Mouse (Mus musculus) small intestine, adult 2 months (tissue): ENCODE data around the gene Iqcf6. TPM values are rescaled to one million over a fixed set of nuclear protein-coding genes. Genes with fewer than 3 reads are reported as not detected.
"Not testable (repeated sequence)": the region's sequence is repeated elsewhere in the genome, so short reads cannot be mapped to it uniquely, and the experiment has no call there.

Experiments used
- H3K27ac ChIP-seq: fragments of 200-500 bp; 2 replicates; pipeline ENCODE4 v1.5.1; 2012; ENCODE audit warnings: low read depth, low read length, control low read depth, inconsistent platforms; ENCODE audit not compliant: insufficient read depth
- H3K27me3 ChIP-seq: fragments of 200-500 bp; 2 replicates; pipeline ENCODE4 v1.6.1; 2012; ENCODE audit warnings: mild to moderate bottlenecking, moderate library complexity, low read length, inconsistent platforms; ENCODE audit not compliant: control insufficient read depth, insufficient read depth
- H3K36me3 ChIP-seq: fragments of 200-500 bp; 2 replicates; pipeline ENCODE4 v1.6.1; 2012; ENCODE audit warnings: mild to moderate bottlenecking, low read length, control low read depth, inconsistent platforms; ENCODE audit not compliant: control insufficient read depth, insufficient read depth
- H3K4me1 ChIP-seq: fragments of 200-500 bp; 2 replicates; pipeline ENCODE4 v1.6.1; 2012; ENCODE audit warnings: low read length, inconsistent platforms, mixed read lengths; ENCODE audit not compliant: control insufficient read depth, insufficient read depth, insufficient read length
- H3K4me3 ChIP-seq: fragments of 200-500 bp; 2 replicates; pipeline ENCODE4 v1.5.1; 2012; ENCODE audit warnings: low read depth, mild to moderate bottlenecking, control low read depth, inconsistent platforms, low read length, moderate library complexity
- CTCF ChIP-seq: fragments of 200-500 bp; IDR thresholded peaks from 2 replicates; pipeline ENCODE4 v1.5.1; 2012; ENCODE audit warnings: low read depth, mild to moderate bottlenecking, control low read depth, inconsistent platforms, low read length, moderate library complexity, mixed read lengths; ENCODE audit not compliant: insufficient replicate concordance, insufficient read length; ENCODE audit errors: extremely low read depth
- POLR2A ChIP-seq: fragments of 200-500 bp; IDR thresholded peaks from 2 replicates; pipeline ENCODE4 v1.6.1; 2012; ENCODE audit warnings: low read depth, mild to moderate bottlenecking, control low read depth, inconsistent platforms, low read length, moderate library complexity
- WGBS: fragments of 180-500 bp; shearing (Covaris S2); methylation state at CpG from one replicate; pipeline ENCODE4 v1.1.7; 2018; 5-methylcytosine and 5-hydroxymethylcytosine counted together
- polyA plus RNA-seq: library from polyadenylated mRNA; depleted of rRNA; stranded (reverse); fragments of >200 nt; gene quantifications from 2 replicates; pipeline ENCODE4 v1.2.3, GENCODE M21; 2012

Iqcf6 gene
- polyA plus RNA-seq, 1 experiment: not detected

DNA sequence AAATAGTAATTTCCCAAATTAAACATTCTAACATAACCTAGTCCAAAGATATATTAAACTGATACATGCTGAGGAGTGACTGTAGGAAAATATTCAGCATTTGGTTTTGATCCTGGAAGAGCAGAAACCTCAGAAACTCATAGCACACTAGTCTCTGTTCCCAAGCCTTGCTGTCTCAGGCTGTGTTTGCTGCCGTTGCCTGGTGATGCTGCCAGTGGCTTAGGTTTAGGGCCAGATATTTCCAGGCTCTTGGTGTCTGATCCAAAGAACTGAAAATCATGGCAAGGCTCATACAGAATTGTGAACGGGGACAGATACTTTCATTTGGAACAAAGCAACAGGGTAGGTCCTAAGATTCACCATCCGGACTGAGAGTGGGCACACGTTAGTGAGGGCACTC is 15.7 kb upstream of the Iqcf6 start:
- Histone ChIP-seq H3K27ac (no peak overlapping the region), H3K4me3 (no peak overlapping the region), H3K4me1 (no peaks in the 10 kb centered on the region), H3K27me3 (no peaks in the 10 kb centered on the region), H3K36me3 (no peaks in the 10 kb centered on the region)
- TF ChIP-seq POLR2A (no peak), CTCF (no peak)
- 84% methylated on average over 4 of the region's 4 CpGs for whole genome bisulfite sequencing

DNA sequence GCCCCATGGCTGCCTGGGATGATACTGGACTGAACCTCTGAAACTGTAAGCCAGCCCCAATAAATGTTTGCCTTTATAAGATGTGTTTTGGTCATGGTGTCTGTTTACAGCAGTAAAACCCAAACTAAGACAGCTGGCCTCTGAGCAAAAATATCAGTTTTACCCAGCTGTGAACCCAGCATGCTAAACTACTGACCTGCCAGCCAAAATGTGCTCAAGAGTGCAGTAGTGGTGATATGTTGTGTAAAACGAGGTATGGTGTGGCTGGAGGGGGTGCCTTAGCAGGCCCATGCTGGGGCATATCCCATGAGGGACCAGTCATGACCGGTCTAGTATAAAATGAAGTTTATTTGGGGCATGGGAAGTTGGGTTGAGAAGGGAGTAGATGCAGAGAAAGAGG is 12.4 kb upstream of the Iqcf6 start:
- no peak for TF ChIP-seq CTCF
- TF ChIP-seq POLR2A: no peak
- no peak overlapping the region for H3K4me3 ChIP-seq
- no peak overlapping the region for H3K27ac ChIP-seq
- no peaks in the 10 kb centered on the region for H3K4me1 ChIP-seq
- WGBS: 60% methylated on average over 2 of the region's 2 CpGs
- no peaks in the 10 kb centered on the region for H3K36me3 ChIP-seq
- no peaks in the 10 kb centered on the region for H3K27me3 ChIP-seq

DNA sequence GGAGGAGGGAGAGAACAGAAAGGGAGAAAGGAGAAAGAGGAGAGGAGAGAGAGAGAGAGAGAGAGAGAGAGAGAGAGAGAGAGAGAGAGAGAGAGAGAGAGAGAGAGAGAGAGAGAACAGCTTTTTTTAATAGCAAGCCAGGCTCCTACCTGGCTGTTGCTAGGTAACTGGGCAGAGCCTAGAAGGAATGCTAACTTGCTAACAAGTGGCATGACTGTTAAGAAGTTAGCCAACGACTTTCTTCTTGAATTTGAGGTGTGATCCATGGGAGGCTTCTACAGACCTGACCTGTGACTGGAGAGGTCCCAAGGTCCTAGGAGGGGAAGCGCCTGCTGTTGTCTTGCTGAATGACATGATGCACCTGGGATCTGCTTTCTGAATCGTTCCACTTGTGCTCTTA is 11.8 kb upstream of the Iqcf6 start:
- Histone ChIP-seq H3K4me1 (no peaks in the 10 kb centered on the region), H3K27me3 (no peaks in the 10 kb centered on the region), H3K4me3 (no peak overlapping the region), H3K36me3 (no peaks in the 10 kb centered on the region), H3K27ac (no peak overlapping the region)
- TF ChIP-seq POLR2A (no peak), CTCF (no peak)
- 33% methylated on average over 3 of the region's 3 CpGs for WGBS

DNA sequence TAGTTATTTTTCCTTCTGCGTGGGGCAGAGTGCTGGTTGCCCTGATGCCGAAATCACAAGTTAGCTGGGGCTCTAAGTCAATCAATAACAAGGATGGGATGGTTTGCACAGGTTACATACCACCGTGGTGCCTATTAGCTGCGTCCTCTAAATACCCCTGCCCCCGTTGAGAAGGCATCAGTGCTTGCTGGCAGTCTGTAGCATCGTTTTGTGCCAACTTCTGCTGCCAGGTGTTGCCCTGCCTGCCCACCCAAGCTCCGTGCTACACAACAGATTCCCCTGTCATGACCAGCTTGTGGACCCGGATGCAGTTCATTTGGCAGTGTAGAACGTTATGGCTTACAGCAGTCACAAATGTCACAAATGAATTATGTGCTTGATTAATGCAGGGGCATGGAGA is 10.1 kb upstream of the Iqcf6 start:
- no peak for TF ChIP-seq CTCF
- Histone ChIP-seq H3K4me1 (no peaks in the 10 kb centered on the region), H3K27me3 (no peaks in the 10 kb centered on the region), H3K36me3 (no peaks in the 10 kb centered on the region), H3K27ac (no peak overlapping the region), H3K4me3 (no peak overlapping the region)
- 52% methylated on average over 9 of the region's 9 CpGs for WGBS

DNA sequence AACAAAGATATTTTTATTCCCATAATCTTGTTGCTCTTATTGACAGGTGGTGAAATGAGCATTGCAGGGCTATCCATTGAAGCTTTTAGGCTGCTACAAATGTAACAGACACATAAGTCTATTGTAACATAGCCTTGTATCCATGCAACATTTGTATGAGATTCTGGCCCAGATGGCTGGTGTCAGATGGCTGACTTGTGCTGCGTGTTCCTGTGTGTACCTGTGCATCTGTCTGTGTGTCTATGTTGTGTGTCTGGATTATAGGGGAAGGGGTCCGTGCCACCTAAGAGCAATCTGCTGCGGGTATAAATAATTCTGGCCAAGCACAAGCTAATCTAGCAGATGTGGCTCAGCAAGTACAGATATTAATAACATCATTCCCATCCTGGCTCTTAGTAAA is 8.9 kb upstream of the Iqcf6 start:
- 83% methylated on average over 3 of the region's 3 CpGs for WGBS
- H3K4me3 ChIP-seq: no peak overlapping the region
- TF ChIP-seq CTCF (no peak), POLR2A (no peak)
- H3K4me1 ChIP-seq: no peaks in the 10 kb centered on the region
- no peak overlapping the region for H3K27ac ChIP-seq
- no peaks in the 10 kb centered on the region for H3K36me3 ChIP-seq
- H3K27me3 ChIP-seq: no peaks in the 10 kb centered on the region

DNA sequence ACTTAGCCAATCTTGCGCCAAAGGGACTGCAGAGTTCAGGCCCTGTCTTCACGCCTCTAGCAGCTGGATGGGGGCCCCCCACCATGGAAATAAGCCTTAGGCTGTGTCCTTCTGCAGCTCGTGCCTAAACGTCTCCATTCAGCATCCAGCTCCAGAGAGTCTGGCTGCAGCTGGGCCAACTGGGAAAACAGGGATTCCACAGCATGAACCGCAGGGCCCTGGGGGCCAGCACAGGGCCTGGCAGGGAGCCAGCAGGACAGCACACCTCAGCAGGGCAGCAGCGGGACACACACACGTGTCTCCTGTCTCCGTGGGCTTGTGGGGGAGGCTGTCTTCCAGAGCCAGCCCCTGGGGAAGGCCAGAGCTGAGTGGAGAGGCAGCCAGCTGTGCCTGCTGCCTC is 1.4 kb downstream of the Iqcf6 start:
- H3K4me3 ChIP-seq, H3K36me3 ChIP-seq, H3K27me3 ChIP-seq, H3K4me1 ChIP-seq, H3K27ac ChIP-seq: not testable (repeated sequence)
- WGBS: 23% methylated on average over 8 of the region's 8 CpGs

DNA sequence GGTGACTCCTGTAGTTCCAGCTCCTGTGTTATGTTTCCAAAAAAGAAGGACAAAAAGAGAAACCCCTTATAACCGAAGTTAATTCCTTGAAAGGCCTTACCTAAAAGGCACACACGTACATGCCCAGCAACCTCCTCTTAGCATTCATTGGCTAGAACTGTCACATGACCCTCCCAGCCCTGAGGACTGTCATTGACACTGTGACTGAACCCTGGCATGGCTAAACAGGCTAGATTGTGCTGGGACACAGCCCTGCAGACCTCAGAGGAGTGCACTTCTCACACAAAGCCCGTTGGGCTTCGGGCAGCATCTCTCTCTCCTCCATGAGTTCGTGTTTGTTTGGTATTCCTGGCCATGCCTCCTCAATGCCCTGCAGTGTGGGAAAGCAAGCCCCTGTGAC is 5.8 kb downstream of the Iqcf6 start:
- H3K36me3 ChIP-seq: no peaks in the 10 kb centered on the region
- WGBS: 48% methylated on average over 5 of the region's 5 CpGs
- no peak for TF ChIP-seq CTCF
- TF ChIP-seq POLR2A: no peak
- H3K27ac ChIP-seq: no peak overlapping the region
- no peak overlapping the region for H3K4me3 ChIP-seq
- H3K27me3 ChIP-seq: no peaks in the 10 kb centered on the region
- no peaks in the 10 kb centered on the region for H3K4me1 ChIP-seq

DNA sequence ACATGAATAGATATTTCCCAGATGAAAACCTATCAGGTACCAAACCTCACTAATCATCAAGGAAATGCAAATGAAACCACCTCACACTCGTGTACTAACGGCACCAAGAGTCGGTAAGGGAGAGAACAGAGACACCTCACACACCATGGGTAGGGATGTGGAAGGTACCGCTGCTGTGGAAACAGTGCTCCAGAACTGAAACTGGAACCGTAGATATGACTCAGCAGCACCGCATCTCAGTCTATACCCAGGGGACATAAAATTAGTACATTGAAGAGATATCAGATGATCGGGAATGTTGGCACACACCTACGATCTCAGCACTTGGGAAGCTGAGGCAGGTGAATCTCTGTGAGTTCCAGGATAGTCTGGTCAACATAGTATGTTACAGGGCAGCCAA is 11.8 kb downstream of the Iqcf6 start:
- Histone ChIP-seq H3K27me3 (no peaks in the 10 kb centered on the region), H3K4me1 (peaks cover 1% of the 10 kb centered on the region; the same call in 1 of the 2 replicates), H3K27ac (no peak overlapping the region), H3K36me3 (no peaks in the 10 kb centered on the region), H3K4me3 (no peak overlapping the region)
- WGBS: 82% methylated on average over 8 of the region's 8 CpGs
- TF ChIP-seq CTCF (no peak), POLR2A (no peak)
